Mouse (Mus musculus): Measurements from ENCODE around the gene Actr1a.

GRCm38 (mm10) chr19:46330696-46331095 lies 64.9 kb downstream of the Actr1a start:
- TF ChIP-seq POLR2A (IDR thresholded peaks at IDR 0.05; ENCODE audit: extremely low read depth, insufficient read depth, low read length) (no peak), CTCF (IDR thresholded peaks at IDR 0.05; ENCODE audit: extremely low read depth, insufficient read depth, low read length) (no peak)
